Mouse (Mus musculus): ENCODE measurements at regions not wholly inside any gene's neighbourhood (a gene's known extent, or its start where the extent isn't known, plus 50 kb on each side); places are given as distances from the start of the nearest gene placed in this dataset.
A peak's percentile ranks its signal among the peaks of the same experiment; 100 is the strongest.

- DNase-seq = peak; percentile 60 to 70
Observed at GRCm38 (mm10) chr5:129449931-129450573, 51.0 kb upstream of the Sfswap start.

All from cerebellum, postnatal 25 days (tissue).